Mouse (Mus musculus) thymus, postnatal 10 days (tissue): Measurements from ENCODE around the gene Nfix.

Experiments used
- DNase-seq, 2 experiments: peaks; one replicate each; pipeline ENCODE4 v3.0.0; 2021; ENCODE audit warnings: low spot score in 2 of 2

Nfix gene

DNA sequence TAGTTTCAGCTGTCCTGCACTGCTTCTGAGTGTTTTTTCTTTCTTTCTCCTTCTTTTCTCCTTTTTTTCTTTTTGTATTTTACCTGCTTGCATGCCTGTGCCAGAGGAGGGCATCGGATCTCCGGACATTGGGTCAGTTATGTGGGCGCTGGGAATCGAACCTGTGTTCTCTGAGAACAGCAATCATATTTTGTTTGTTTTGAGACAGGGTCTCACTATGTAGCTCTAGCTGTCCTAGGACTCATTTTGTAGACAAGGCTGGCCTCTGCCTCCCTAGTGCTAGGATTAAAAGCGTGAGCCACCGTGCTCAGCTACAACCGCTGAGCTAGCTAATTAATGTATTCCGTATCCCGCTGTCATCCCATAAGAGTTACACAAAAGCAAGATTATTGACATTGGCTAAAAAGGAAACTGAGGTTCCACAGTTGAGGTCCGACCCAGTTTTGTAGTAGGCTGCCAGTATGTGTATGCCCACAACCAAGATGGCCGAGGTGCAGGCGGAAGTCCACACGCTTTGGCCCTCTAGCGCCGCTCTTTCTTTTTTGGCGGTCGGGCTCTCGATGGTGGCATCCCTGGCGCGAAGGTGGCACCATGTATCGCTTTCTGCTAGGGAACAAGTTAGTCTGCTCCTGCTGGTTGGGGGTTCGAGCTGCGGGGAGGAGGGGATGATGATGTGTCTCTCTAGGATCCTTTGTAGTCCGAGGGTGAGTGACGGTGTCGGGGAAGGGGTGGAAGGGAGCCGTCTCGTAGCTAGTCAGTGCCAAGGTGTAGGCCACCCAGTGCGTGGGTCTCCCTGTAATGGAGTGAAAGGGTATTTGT lies 135.4 kb downstream of the Nfix start:
- peak; percentile 67 to 71 for DNase-seq

DNA sequence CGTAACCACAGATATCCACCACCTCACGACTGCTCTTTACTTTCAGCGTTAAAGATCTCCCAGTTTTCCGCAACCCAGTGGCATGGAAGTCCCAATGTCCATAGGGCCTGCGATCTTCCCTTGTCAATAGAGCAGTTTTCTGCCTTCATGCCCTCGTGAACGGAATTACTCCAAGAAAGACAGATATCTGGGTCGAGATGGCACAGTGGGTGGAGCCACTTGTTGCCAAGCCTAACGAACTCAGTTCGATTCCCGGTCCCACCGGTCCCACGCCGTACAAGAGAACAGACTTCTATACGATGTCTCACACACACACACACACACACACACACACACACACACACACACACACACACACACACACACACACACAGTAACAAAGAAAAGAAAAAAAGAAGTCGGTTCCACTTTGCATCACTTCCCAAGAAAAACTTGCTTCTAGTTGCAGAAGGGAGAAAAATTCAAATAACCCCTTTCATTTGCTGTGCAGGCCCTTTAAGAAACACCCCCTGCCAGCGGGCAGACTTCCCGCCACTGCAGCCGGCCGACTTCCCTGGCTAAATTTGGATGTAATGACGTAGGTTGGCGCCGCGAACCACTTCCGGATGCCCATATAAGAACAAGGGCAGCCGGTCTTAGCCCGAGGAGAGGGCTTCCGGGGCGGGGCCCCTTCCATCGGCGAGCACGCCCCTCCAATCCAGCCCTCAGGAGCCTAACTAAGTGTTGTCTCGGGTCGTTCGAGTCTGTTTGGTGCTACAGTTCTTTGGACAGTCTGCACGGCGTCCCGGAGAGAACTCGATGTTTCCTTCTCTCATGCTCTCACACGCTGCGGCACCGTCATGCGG lies 136.4 kb downstream of the Nfix start:
- peak; percentile 88 to 89 for DNase-seq

DNA sequence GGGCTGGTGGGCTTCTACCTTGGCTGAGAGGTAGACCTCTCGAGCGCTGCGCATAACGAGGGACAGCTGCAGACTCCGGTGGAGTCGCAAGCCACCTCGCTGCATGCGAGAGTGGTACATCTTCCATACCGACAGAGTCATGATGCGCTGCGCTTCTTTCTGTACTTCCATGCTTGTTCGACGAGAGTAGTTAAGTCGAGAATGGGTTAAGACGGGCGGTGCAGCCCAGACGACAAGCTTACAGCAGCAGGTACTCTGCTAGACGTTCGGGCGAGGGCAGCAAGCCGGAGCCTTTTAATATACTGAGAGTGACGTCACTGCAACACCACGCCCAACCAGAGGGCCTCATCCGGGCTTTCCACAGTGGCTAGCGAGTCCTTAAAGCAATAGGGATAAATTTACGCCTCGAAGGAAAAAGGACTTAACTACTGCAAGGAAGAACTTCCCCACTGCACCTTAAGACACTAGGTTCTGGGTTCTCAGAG lies 137.5 kb downstream of the Nfix start, which contains the start of gene Ier2:
TSS of gene Ier2 (minus strand) at position 272 of the 485 bp plus-strand sequence.
- peak; percentile 87 to 88 for DNase-seq

DNA sequence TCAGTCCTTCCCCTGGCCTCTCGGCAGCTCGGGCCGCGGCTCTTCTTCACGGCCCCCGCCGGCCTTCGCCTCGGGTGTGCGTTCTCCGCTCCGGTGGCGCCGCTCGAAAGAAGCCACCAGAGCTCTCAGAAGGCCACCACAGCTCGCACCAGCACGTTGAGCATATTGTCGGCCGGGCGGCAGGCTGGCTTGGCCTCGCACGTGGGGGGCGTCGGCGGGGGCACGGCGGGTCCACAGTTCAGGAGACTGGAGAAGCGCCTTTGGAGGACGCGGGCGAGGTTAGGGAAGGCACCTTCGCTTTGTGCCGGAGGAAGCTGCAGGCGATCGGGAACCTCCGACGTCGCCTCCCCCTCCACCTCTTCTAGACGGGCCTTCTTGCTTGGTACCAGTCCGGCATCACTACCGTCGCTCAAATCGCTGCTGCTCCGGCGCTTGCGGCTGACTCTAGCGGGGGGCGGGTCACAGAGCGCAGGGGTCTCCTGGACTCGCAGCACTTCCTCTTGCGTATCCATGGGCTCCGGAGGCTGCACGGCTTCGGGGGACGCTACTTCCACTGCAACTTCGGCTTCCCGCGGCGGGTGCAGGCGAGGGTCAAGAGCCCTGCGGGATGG lies 138.1 kb downstream of the Nfix start:
- peak; percentile 64 to 66 for DNase-seq

DNA sequence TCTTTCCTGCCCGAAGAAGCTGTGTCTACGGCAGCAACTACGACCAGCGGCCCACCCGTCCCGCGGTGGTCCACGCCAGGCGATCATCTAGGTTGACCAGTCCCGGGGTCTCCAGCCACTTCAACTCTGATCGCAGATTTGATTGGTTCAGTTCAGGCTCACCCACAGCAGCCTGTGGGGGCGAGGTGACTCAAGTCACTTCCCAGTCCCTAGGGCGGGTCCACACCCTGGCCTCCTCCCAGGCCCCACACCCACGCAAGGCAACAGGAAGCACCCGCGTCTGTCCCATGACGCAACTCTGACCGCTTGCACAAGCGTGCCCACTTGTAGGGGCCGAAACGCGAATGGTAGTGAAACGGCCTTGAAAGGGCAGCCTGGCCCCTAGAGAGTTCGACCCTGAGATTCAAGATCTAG lies 138.7 kb downstream of the Nfix start:
- DNase-seq = peak; percentile 54 to 67

DNA sequence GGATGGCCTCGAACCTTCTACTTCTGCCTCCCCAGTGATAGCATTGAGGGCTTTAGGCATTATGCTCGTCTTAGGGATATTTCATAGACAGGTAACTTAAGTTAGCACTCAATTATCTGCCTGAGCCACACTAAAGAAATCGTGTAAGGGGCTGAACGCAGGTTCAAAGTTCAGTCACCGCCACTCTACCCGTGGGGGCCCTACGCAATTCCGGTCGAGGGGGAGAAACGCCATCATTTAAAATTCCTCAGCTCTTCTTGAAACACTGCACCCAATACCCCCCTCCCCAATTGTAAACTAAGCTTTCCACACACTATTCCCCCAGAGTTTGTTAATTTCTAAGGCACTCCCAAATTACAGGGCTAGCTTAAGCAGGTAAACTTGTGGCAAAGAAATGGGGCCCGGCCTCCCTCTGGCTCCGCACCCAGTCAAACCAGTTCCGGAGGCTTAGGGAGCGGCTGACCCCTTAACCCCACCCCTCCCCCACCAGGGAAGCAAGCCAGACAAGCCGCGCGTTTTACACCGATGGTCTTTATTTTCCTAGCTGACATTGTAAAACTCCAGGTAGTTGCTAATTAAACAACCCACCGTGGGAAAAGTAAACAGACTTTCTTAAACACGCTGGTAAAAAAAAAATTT lies 139.2 kb downstream of the Nfix start:
- peak in 1 of 2 experiments; percentile 48 for DNase-seq

DNA sequence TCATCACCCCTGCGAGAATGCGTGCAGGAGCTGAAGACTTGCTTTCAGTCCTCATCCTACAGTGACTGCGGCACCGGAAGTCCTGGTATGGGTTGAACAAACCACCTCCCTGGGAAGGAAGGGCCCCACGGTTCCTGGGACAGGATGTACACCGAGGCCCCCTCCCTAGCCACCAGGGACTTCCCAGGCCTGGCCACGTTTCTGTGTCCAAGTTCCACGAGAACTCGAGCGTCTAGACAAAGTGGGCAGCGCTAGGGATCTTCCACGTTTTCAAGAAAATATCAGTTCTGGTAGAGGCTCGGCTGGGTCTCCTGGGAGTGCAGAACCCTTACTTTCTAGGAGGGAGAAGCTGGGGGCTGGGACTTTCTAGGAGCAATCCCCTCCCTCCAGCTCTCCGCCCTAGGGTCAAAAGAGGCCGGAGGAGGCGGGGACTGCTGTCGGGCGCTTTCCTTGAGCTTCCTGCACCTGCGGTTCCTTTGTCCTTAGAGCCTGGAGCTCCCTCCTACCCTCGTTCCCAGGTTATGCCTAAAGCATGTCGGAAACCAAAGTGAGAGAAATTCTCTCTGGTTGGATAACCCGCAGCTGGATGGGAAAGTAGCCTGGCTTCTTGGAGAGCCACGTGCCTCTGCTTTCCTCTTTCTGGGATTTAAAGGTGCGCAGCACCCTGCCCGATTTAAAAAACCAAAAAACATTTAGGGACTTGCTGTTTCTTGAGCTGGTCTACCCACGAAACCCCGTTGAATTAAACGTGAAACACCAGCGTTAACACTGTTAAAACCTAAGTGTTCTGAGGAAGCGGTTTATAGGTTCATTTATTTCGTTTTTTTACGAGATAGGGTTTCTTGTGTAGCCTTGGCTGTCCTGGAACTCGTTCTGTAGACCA lies 140.0 kb downstream of the Nfix start:
- peak; percentile 77 to 78 for DNase-seq

DNA sequence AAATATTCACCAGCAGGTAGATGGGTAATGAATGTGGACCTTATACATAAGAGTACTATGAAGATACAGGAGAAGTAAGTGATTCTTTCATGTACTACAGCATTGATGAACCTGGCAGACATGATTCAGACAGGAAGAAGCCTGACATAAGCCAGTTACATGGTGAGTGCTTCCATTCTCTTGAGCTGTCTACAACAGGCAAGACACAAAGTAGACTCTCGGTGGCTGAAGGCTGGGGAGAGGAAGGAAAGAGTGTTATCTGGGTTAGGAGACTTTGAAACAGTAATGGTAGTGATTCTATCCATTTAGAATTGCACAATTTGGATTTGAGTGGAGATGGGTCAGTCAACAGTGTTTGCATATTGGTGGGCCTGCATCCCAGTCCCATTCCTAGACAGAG lies 141.2 kb downstream of the Nfix start:
- no peak for DNase-seq

DNA sequence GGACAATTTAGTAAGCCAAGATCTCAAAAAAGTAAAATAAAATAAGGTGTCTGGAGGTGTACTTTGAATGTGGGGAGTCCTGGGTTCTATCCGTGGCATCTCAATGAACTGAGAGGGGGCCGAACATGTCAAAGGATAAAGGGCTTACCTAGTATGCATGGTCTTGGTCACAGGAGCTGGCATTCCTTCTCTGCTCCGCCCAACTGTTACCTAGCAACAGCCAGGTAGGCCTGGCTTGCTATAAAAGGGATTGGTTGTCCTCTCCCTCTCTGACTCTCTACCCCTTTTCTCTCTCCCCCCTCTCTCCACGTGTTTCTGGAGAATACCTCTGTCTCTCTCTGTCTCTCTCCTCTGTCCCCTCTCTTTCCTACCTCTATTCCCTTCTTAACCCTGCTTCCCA lies 142.5 kb downstream of the Nfix start:
- DNase-seq = no peak

DNA sequence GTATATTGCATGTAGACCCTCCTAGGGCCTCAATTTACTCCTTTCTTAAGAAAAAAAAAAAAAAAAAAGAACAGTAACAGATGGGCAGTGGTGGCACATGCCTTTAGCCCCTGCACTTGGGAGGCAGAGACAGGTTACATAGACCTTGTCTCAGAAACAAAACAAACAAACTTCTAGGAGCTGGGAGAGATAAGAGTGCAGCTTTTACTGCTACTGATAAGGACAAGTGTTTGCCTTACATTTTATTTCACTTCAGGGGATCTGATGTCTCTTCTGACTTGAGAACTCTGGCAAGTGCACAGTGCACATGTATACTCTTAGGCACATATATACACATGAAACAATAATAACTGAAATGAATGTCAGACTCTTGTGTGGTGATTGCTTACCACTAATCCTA lies 142.9 kb downstream of the Nfix start:
- DNase-seq = no peak

DNA sequence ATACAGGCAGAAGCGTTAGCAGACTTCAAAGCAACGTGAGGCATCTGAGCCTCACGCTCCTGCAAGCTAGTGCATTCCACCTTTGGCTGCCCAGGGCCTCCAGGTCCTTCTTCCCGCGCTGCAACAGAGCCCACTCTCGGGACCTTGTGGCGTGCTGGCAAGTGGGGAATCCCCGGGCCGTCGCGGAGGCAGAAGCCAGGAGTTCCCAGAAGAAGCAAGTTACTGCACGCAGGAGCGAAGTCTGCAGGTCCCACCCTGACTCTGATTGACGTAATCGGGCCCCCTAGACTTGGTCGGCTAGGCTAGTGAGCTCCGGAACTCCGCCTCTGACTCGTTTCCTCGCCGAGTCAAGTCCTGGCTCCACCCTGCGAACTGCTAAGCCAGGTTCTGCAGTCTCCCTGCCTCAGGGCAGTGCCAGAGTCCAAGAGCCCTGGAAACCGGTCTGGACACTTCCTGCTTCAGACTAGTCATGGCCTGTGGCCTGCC lies 143.5 kb downstream of the Nfix start:
- DNase-seq = peak; percentile 74 to 76

DNA sequence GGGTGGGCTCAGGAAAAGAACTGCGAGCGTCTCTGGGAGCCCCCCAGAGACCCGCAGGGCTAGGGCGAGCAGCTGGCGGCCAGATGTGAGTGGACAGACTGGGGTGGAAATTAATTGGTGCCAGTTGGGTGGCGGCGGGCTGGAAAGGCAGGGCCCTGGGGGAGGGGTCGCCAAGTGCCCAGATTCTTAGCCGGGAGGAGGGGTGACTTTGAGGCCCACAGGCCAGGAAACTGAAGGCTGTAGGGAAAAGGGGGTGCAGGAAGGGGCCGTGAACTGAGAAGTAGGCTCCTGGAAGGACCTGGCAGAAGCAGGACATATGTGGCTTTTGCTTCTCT lies 144.0 kb downstream of the Nfix start:
- DNase-seq = no peak

DNA sequence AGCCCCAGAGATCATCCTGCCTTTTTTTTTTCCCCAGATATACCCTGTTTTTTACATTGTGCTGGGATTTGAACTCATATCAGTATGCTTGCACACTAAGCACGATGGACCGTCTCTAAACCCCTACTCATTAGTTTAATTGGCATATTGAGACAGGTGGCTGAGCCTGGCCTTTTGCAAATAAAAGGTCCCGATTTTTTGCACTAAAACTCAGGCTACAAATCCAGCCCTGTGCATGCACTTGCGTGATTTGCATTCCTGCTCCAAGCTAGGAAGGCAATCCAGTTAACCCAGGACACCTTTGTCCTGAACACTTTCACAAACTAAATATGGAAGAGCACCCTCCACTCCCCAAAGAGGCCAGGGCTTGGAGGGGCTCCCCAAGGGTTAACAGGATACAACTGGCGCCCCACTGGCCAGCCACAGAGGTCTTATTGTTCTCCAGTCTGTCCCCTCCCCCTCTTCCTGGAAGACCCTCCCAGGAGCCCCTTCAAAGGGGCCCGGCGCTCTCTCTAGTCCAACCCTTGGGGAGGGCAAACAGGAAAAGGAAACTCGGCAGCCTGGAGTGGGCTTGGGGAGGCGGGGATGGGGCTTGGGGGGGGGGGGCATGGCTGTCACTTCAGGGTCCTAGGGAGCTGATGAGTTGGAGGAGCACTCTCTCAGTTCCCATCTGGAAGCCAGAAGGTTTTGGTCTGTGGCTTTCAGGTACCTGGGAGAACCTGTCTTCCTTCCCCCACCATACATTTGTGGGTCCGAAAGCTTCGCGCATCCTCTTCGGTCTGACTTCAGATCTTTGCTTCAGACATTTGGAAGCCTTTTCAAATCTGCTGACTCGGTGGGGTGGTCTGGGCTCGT lies 144.6 kb downstream of the Nfix start:
- no peak for DNase-seq

DNA sequence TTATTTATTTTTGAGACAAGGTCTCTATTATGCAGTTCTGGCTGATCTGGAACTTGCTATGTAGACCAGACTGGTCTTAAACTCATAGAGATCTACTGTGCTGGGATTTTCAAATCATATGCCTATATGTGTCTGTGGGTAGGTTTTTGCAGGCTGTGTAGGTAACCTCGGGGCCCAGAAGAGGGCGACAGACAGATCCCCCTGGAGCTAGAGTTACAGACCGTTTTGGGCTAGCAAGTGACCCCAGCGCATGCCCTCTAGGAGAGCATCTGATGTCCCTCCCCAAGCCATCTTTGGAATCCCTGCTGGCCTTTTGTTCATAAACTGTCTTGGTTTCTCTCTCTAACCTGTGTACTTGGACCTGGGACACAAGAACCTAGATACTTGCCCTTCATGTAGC lies 145.5 kb downstream of the Nfix start:
- DNase-seq = no peak

DNA sequence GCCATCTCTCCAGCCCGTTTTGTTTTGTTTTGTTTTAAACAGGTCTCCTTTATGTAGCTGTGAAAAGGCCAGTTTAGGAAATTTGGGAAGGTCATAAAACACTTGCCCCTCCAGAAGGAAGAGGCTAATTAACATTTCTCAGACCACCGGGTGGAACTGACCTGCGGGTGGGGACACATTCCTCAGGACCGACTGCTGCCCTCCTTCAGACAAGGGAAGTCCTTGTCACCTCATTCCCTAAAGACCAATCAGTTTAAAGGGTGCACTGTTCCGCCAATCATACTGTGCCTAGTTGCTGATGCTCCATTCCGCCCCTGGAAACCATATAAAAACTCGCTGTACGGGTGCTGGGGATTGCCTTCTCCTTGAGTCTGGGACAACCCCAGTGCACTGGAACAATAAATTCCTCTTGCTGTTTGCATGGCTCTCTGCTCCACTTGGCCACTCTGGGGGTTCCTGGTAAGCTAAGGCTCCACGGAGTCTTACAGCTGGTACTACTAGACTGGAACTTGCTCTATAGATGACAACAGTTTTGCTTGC lies 147.0 kb downstream of the Nfix start:
- DNase-seq = no peak

DNA sequence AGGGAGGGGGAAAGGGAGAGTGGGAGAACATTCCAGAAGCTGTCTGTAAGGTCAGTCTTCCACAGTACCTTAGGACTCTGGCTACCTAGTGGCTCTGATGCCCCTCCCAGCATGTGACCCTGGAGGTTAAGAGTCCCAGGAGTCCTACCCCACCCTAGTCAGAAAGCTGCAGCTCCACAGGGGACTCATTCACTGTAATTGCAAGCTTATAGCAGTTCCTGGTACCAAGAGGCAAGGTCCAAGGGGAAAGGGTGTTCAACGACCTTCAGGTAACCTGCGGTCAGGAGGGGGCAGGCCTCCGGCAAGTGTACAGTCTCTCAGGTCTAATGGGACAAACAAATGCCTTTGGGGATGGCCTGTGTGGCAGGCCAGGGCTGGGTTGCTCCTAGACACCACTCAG lies 149.9 kb downstream of the Nfix start:
- no peak for DNase-seq
